ENCODE assay signal across 14 mouse cellular contexts in genomic region chr10:17237463-17237862, GRCm38 (mm10).
A peak's percentile ranks its signal among the peaks of the same experiment; 100 is the strongest.
DNase-seq lines count a peak whose midpoint lies in the region; ATAC-seq and TF ChIP-seq lines count a peak whose summit lies in the region.
"Had no signal": no experiment of that assay in that cellular context is flagged by ENCODE, and none has a peak within 500 bp of the region (broad histone marks: within the 10 kb centered on the region; RNA-seq: fewer than 3 reads in every experiment).

No protein-coding gene starts in this region.

- no peaks in the 10 kb centered on the region for H3K36me3 ChIP-seq in forebrain, embryonic 10.5 days (replicated peaks)
- H3K36me3 ChIP-seq in forebrain, embryonic 16.5 days (ENCODE audit: control insufficient read depth, insufficient read depth): no peaks in the 10 kb centered on the region
- no peaks in the 10 kb centered on the region for H3K36me3 ChIP-seq in ES-E14 (ENCODE audit: control insufficient read depth, insufficient read depth, low read length, poor library complexity, severe bottlenecking)
- no peaks in the 10 kb centered on the region for H3K36me3 ChIP-seq in hindbrain, embryonic 16.5 days (ENCODE audit: control insufficient read depth, insufficient read depth, low read length)
- H3K36me3 ChIP-seq in midbrain, postnatal 0 days (ENCODE audit: insufficient read depth, low read length): no peaks in the 10 kb centered on the region
- H3K36me3 ChIP-seq: limb, embryonic 12.5 days; lung, embryonic 15.5 days had no signal

- intact Hi-C loops in left cerebral cortex, postnatal 10 days (cut with DNase I): no loop called here
- intact Hi-C loops in left cerebral cortex, postnatal 36 days (cut with DNase I): no loop called here

- no peaks in the 10 kb centered on the region for H3K9me3 ChIP-seq in forebrain, embryonic 10.5 days
- H3K9me3 ChIP-seq in forebrain, embryonic 16.5 days (ENCODE audit: control insufficient read depth, low read length): no peaks in the 10 kb centered on the region
- no peaks in the 10 kb centered on the region for H3K9me3 ChIP-seq in ES-E14 (ENCODE audit: control insufficient read depth, insufficient read depth, low read depth, low read length)
- H3K9me3 ChIP-seq in hindbrain, embryonic 16.5 days (ENCODE audit: control insufficient read depth, low read length): no peaks in the 10 kb centered on the region
- H3K9me3 ChIP-seq in midbrain, postnatal 0 days (ENCODE audit: low read length): no peaks in the 10 kb centered on the region
- H3K9me3 ChIP-seq: limb, embryonic 12.5 days; lung, embryonic 15.5 days had no signal

- no peak for DNase-seq in forebrain, embryonic 10.5 days (ENCODE audit: extremely low spot score, low spot score)
- no peak for DNase-seq in ES-E14 (ENCODE audit: low read depth, low spot score)
- no peak for DNase-seq in midbrain, postnatal 0 days (ENCODE audit: low spot score)
- no peak for DNase-seq in right cerebral cortex, postnatal 25 days
- DNase-seq in left cerebral cortex, postnatal 10 days (ENCODE audit: extremely low spot score in 1 of 2, low spot score in 2 of 2): no peak
- no peak for DNase-seq in left cerebral cortex, postnatal 36 days (ENCODE audit: low spot score in 2 of 2)
- DNase-seq: adrenal gland, adult 8-10 months; heart, adult 18-20 months; heart, postnatal 4 days; spleen, adult 18-20 months had no signal

- no peak overlapping the region for H3K9ac ChIP-seq in forebrain, embryonic 16.5 days (replicated peaks; ENCODE audit: low read depth, low read length)
- no peak overlapping the region for H3K9ac ChIP-seq in ES-E14 (ENCODE audit: insufficient read depth, low read depth, low read length, poor library complexity, severe bottlenecking)
- no peak overlapping the region for H3K9ac ChIP-seq in hindbrain, embryonic 16.5 days (ENCODE audit: low read depth, low read length)
- no peak overlapping the region for H3K9ac ChIP-seq in midbrain, postnatal 0 days (replicated peaks; ENCODE audit: low read length, poor library complexity, severe bottlenecking)
- H3K9ac ChIP-seq: limb, embryonic 12.5 days; lung, embryonic 15.5 days had no signal

- H3K4me2 ChIP-seq in forebrain, embryonic 16.5 days (ENCODE audit: low read length): no peak overlapping the region
- peak overlapping the region; percentile 10; the same call in 1 of the 2 replicates for H3K4me2 ChIP-seq in hindbrain, embryonic 16.5 days (ENCODE audit: low read length)
- H3K4me2 ChIP-seq in midbrain, postnatal 0 days (ENCODE audit: low read depth, low read length, poor library complexity, severe bottlenecking): peak overlapping the region; percentile 25
- H3K4me2 ChIP-seq: limb, embryonic 12.5 days; lung, embryonic 15.5 days had no signal

- H3K4me3 ChIP-seq in forebrain, embryonic 10.5 days: no peak overlapping the region
- H3K4me3 ChIP-seq in forebrain, embryonic 16.5 days (replicated peaks; ENCODE audit: low read length): no peak overlapping the region
- H3K4me3 ChIP-seq in ES-E14 (ENCODE audit: insufficient read depth in 1 of 2, low read depth in 1 of 2, low read length in 2 of 2, poor library complexity in 1 of 2, severe bottlenecking in 1 of 2): no peak overlapping the region; a peak in 1 of 4 replicates
- no peak overlapping the region for H3K4me3 ChIP-seq in hindbrain, embryonic 16.5 days (ENCODE audit: low read length)
- H3K4me3 ChIP-seq in midbrain, postnatal 0 days (ENCODE audit: low read depth, low read length): no peak overlapping the region
- H3K4me3 ChIP-seq: limb, embryonic 12.5 days; lung, embryonic 15.5 days had no signal

- 45% methylated on average over 11 of the region's 11 CpGs for WGBS in forebrain, embryonic 10.5 days
- WGBS in forebrain, embryonic 16.5 days: 53% methylated on average over 11 of the region's 11 CpGs
- WGBS in hindbrain, embryonic 16.5 days: 21% methylated on average over 11 of the region's 11 CpGs
- WGBS in midbrain, postnatal 0 days: 32% methylated on average over 11 of the region's 11 CpGs

- no peak for TF ChIP-seq CTCF in midbrain, postnatal 0 days (IDR thresholded peaks at IDR 0.05)

- in situ Hi-C loops in ES-E14 (cut with MboI; ENCODE audit: low sequenced_read_pairs in 2 of 2, unreplicated experiment in 2 of 2): no loop called here

- H3K27me3 ChIP-seq in forebrain, embryonic 10.5 days (ENCODE audit: poor library complexity, severe bottlenecking): peaks cover 25% of the 10 kb centered on the region
- H3K27me3 ChIP-seq in forebrain, embryonic 16.5 days (replicated peaks; ENCODE audit: control insufficient read depth, insufficient read depth, low read length): no peaks in the 10 kb centered on the region
- no peaks in the 10 kb centered on the region for H3K27me3 ChIP-seq in hindbrain, embryonic 16.5 days (replicated peaks; ENCODE audit: control insufficient read depth, insufficient read depth, low read length)
- no peaks in the 10 kb centered on the region for H3K27me3 ChIP-seq in midbrain, postnatal 0 days (ENCODE audit: insufficient read depth, low read length)
- H3K27me3 ChIP-seq: limb, embryonic 12.5 days; lung, embryonic 15.5 days had no signal

- H3K27ac ChIP-seq in forebrain, embryonic 10.5 days: peak overlapping the region; percentile 40; the same call in 1 of the 2 replicates
- no peak overlapping the region for H3K27ac ChIP-seq in forebrain, embryonic 16.5 days (ENCODE audit: low read length)
- peak overlapping the region; percentile 24; the same call in 1 of the 2 replicates for H3K27ac ChIP-seq in ES-E14 (ENCODE audit: insufficient read depth, low read depth, low read length, poor library complexity, severe bottlenecking)
- no peak overlapping the region for H3K27ac ChIP-seq in hindbrain, embryonic 16.5 days (ENCODE audit: low read depth, low read length)
- no peak overlapping the region for H3K27ac ChIP-seq in midbrain, postnatal 0 days (ENCODE audit: low read depth, low read length)
- H3K27ac ChIP-seq: limb, embryonic 12.5 days; lung, embryonic 15.5 days had no signal

- ATAC-seq in forebrain, embryonic 16.5 days: no peak
- no peak for ATAC-seq in hindbrain, embryonic 16.5 days
- no peak for ATAC-seq in midbrain, postnatal 0 days (ENCODE audit: low FRiP score)

- peaks cover 42% of the 10 kb centered on the region for H3K4me1 ChIP-seq in forebrain, embryonic 10.5 days
- peaks cover 9% of the 10 kb centered on the region; the same call in 1 of the 2 replicates for H3K4me1 ChIP-seq in forebrain, embryonic 16.5 days (replicated peaks; ENCODE audit: control insufficient read depth, insufficient read depth, low read length)
- H3K4me1 ChIP-seq in ES-E14 (ENCODE audit: control insufficient read depth in 2 of 2, insufficient read depth in 2 of 2, low read length in 2 of 2, poor library complexity in 1 of 2): peaks cover 10 to 16% of the 10 kb centered on the region in 2 experiments; a peak in 3 of 4 replicates
- peaks cover 7% of the 10 kb centered on the region; the same call in 1 of the 2 replicates for H3K4me1 ChIP-seq in hindbrain, embryonic 16.5 days (ENCODE audit: control insufficient read depth, insufficient read depth, low read depth, low read length)
- 0 out of 2 replicates have a peak, but pooled peaks cover 2% of the 10 kb centered on the region for H3K4me1 ChIP-seq in midbrain, postnatal 0 days (ENCODE audit: insufficient read depth, low read length)
- H3K4me1 ChIP-seq: lung, embryonic 15.5 days had no signal

TF ChIP-seq in ES-E14, 5 proteins besides CTCF, POLR2A, EP300 and RAD21:
- no peak for TF ChIP-seq ZNF384 (IDR thresholded peaks at IDR 0.05; ENCODE audit: low read depth, low read length)
- no peak for TF ChIP-seq HCFC1 (IDR thresholded peaks at IDR 0.05; ENCODE audit: borderline replicate concordance, insufficient read depth, low read length)
- TF ChIP-seq MAFK (IDR thresholded peaks at IDR 0.05; ENCODE audit: insufficient read depth, low read depth, low read length): no peak
- no peak for TF ChIP-seq CHD2 (IDR thresholded peaks at IDR 0.05; ENCODE audit: low read depth, low read length)
- no peak for TF ChIP-seq ZC3H11A (IDR thresholded peaks at IDR 0.05; ENCODE audit: borderline replicate concordance, low read depth, low read length)

Comparison
In these comparisons a context has a peak if more than half of its experiments do, and no peak if none do; other contexts are left out.
1. H3K27ac ChIP-seq: peak in forebrain, embryonic 10.5 days (single experiment) and ES-E14 (single experiment); none in forebrain, embryonic 16.5 days (single experiment), hindbrain, embryonic 16.5 days (single experiment) and midbrain, postnatal 0 days (single experiment).